Mouse (Mus musculus): ENCODE results near the gene Gm15517. TPM values are rescaled to one million over a fixed set of nuclear protein-coding genes. Genes with fewer than 3 reads are reported as not detected.

The Gm15517 gene
- total and polyA plus RNA-seq, 3 experiments = not detected

DNA sequence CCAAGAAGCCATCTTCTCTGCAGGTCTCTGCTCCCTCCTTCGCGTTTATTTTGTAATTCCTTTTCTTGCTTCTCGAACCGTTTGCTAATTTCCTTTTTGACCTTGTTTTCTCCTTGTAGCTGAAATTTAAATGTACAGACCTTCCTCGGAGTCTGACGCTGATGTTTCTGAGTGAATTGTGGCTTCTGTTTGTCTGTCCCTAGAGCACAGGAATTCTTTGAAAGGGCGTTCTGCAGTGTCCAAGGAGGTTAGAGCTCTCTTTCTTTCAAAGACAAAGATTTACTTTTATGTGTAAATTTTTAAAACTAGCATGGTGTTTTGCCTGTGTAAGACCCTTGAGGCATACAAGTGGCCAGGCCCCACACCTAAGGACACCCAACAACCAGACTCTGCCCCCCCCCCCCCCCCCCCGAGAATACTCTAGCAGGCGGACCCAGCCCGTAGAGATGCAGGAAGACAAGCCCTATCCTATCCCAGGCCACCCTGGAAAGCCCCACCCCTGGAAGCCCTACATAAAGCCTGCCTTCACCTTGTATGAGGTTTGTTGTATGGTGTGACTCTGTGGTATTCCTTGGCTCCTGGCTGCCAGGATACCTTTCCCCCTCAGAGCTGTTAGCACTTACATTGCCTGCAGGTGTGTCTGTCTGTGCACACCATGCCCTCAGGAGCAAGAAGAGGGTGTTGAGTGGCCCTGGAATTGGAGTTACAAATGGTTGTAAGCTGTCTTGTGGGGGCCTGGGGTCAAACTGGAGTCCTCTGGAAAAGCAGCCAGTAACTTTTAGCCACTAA is 15.4 kb downstream of the Gm15517 start:
- Histone ChIP-seq H3K9me3 (replicated peaks; ENCODE audit: insufficient read depth, low read length) (no peaks in the 10 kb centered on the region), H3K79me2 (ENCODE audit: control insufficient read depth, insufficient read depth, low read length, poor library complexity) (no peaks in the 10 kb centered on the region), H3K4me1 (ENCODE audit: control insufficient read depth in 1 of 2, insufficient read depth in 2 of 2, low read length in 2 of 2) (no peaks in the 10 kb centered on the region), H3K27ac (ENCODE audit: control insufficient read depth, low read depth, low read length) (no peak overlapping the region), H3K36me3 (ENCODE audit: control insufficient read depth in 1 of 2, insufficient read depth in 2 of 2, low read length in 2 of 2) (no peaks in the 10 kb centered on the region), H3K27me3 (ENCODE audit: control insufficient read depth in 1 of 2, insufficient read depth in 2 of 2, low read length in 2 of 2) (no peaks in the 10 kb centered on the region), H3K9ac (ENCODE audit: control insufficient read depth, low read depth, low read length, poor library complexity, severe bottlenecking) (no peak overlapping the region), H3K4me3 (ENCODE audit: control insufficient read depth in 1 of 2, insufficient read depth in 1 of 2, low read depth in 2 of 2, low read length in 2 of 2) (no peak overlapping the region)
- no peak for DNase-seq (ENCODE audit: low read depth, low spot score)
- TF ChIP-seq MYC (IDR thresholded peaks at IDR 0.05; ENCODE audit: low read depth, low read length) (no peak), ETS1 (IDR thresholded peaks at IDR 0.05; ENCODE audit: low read depth, low read length) (no peak), POLR2A (IDR thresholded peaks at IDR 0.05; ENCODE audit: control insufficient read depth in 1 of 2, insufficient read depth in 1 of 2, low read depth in 1 of 2, low read length in 2 of 2, poor library complexity in 1 of 2) (no peak), TBP (IDR thresholded peaks at IDR 0.05; ENCODE audit: low read depth, low read length) (no peak), USF2 (IDR thresholded peaks at IDR 0.05; ENCODE audit: borderline replicate concordance in 1 of 2, insufficient read depth in 1 of 2, low read depth in 1 of 2, low read length in 2 of 2) (no peak), EP300 (IDR thresholded peaks at IDR 0.05; ENCODE audit: low read depth in 1 of 2, low read length in 2 of 2) (no peak), RAD21 (IDR thresholded peaks at IDR 0.05; ENCODE audit: low read depth, low read length) (no peak), MXI1 (IDR thresholded peaks at IDR 0.05; ENCODE audit: low read depth, low read length) (no peak), NRF1 (IDR thresholded peaks at IDR 0.05; ENCODE audit: insufficient read depth, low read depth, low read length, poor library complexity, severe bottlenecking) (no peak), MYB (IDR thresholded peaks at IDR 0.05; ENCODE audit: low read depth, low read length) (no peak), ZNF384 (IDR thresholded peaks at IDR 0.05; ENCODE audit: low read depth, low read length) (no peak), KAT2A (conservative IDR thresholded peaks at IDR 0.05; ENCODE audit: low read depth, low read length) (no peak), POLR2AphosphoS5 (IDR thresholded peaks at IDR 0.05; ENCODE audit: borderline replicate concordance, low read depth, low read length) (no peak), ELF1 (IDR thresholded peaks at IDR 0.05; ENCODE audit: low read depth, low read length) (no peak), E2F4 (IDR thresholded peaks at IDR 0.05; ENCODE audit: borderline replicate concordance, low read depth, low read length) (no peak), MAX (IDR thresholded peaks at IDR 0.05; ENCODE audit: low read length) (no peak), CHD1 (IDR thresholded peaks at IDR 0.05; ENCODE audit: low read depth, low read length) (no peak), POLR2AphosphoS2 (IDR thresholded peaks at IDR 0.05; ENCODE audit: low read length) (no peak), ZKSCAN1 (IDR thresholded peaks at IDR 0.05; ENCODE audit: low read depth, low read length) (no peak), SIN3A (IDR thresholded peaks at IDR 0.05; ENCODE audit: low read length) (no peak)

DNA sequence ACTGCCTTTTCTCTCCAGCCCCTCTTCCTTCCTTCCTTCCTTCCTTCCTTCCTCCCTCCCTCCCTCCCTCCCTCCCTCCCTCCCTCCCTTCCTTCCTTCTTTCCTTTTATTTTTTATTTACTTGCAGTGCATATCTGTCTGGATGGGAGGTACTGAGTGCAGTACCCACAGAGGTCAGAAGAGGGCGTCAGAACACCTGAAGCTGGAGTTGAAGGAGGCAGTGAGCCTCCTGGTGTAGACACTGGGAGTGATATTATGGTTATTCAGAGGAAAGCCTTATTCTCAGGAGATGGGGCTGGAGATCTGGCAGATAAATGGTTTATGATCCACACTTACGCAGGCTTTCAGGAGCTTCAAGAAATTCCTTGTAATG is 16.0 kb downstream of the Gm15517 start:
- H3K4me3 ChIP-seq (ENCODE audit: control insufficient read depth in 1 of 2, insufficient read depth in 1 of 2, low read depth in 2 of 2, low read length in 2 of 2) = no peak overlapping the region
- H3K9me3 ChIP-seq (replicated peaks; ENCODE audit: insufficient read depth, low read length) = no peaks in the 10 kb centered on the region
- H3K27me3 ChIP-seq (ENCODE audit: control insufficient read depth in 1 of 2, insufficient read depth in 2 of 2, low read length in 2 of 2) = no peaks in the 10 kb centered on the region
- H3K36me3 ChIP-seq (ENCODE audit: control insufficient read depth in 1 of 2, insufficient read depth in 2 of 2, low read length in 2 of 2) = no peaks in the 10 kb centered on the region
- no peaks in the 10 kb centered on the region for H3K4me1 ChIP-seq (ENCODE audit: control insufficient read depth in 1 of 2, insufficient read depth in 2 of 2, low read length in 2 of 2)
- TF ChIP-seq CTCF (IDR thresholded peaks at IDR 0.05 in 2 of 3, conservative IDR thresholded peaks at IDR 0.05 in 1 of 3; ENCODE audit: control insufficient read depth in 1 of 3, insufficient read depth in 1 of 3, low read depth in 2 of 3, low read length in 3 of 3, poor library complexity in 1 of 3, severe bottlenecking in 1 of 3) (peak; percentile 42 to 61 (median 50)), RAD21 (IDR thresholded peaks at IDR 0.05; ENCODE audit: low read depth, low read length) (peak; percentile 46), CHD2 (IDR thresholded peaks at IDR 0.05; ENCODE audit: low read length) (no peak), ZC3H11A (IDR thresholded peaks at IDR 0.05; ENCODE audit: low read depth, low read length) (peak; percentile 47), SMC3 (IDR thresholded peaks at IDR 0.05; ENCODE audit: low read depth, low read length) (peak; percentile 66)
- no peaks in the 10 kb centered on the region for H3K79me2 ChIP-seq (ENCODE audit: control insufficient read depth, insufficient read depth, low read length, poor library complexity)
- peak; percentile 49 for DNase-seq (ENCODE audit: low read depth, low spot score)
- H3K9ac ChIP-seq (ENCODE audit: control insufficient read depth, low read depth, low read length, poor library complexity, severe bottlenecking) = no peak overlapping the region
- no peak overlapping the region for H3K27ac ChIP-seq (ENCODE audit: control insufficient read depth, low read depth, low read length)

Data from MEL (cell line).